Mouse (Mus musculus) embryonic fibroblast, embryonic 13.5 days (primary cell): ENCODE measurements around the gene Cbarp. TPM values are rescaled to one million over a fixed set of nuclear protein-coding genes. Genes with fewer than 3 reads are reported as not detected.

ENCODE experiments used
- H3K27ac ChIP-seq: 2 replicates; pipeline ENCODE4 v1.5.1; 2012; ENCODE audit warnings: low read length, control low read depth, inconsistent platforms; ENCODE audit not compliant: insufficient read depth
- H3K4me1 ChIP-seq: 2 replicates; pipeline ENCODE4 v1.6.1; 2011; ENCODE audit warnings: low read length; ENCODE audit not compliant: control insufficient read depth, insufficient read depth
- H3K4me3 ChIP-seq: 2 replicates; pipeline ENCODE4 v1.5.1; 2011; ENCODE audit warnings: mild to moderate bottlenecking, control low read depth, low read length; ENCODE audit not compliant: insufficient read depth
- CTCF ChIP-seq: IDR thresholded peaks from 2 replicates; pipeline ENCODE4 v1.5.1; 2011; ENCODE audit warnings: mild to moderate bottlenecking, control low read depth, low read length, moderate library complexity, borderline replicate concordance; ENCODE audit not compliant: insufficient read depth
- POLR2A ChIP-seq: IDR thresholded peaks from 2 replicates; pipeline ENCODE4 v1.6.1; 2011; ENCODE audit warnings: low read depth, mild to moderate bottlenecking, control low read depth, low read length, moderate library complexity
- polyA plus RNA-seq: library from polyadenylated mRNA; stranded (reverse); fragments of >200 nt; gene quantifications from 2 replicates; pipeline ENCODE4 v1.2.4, GENCODE M21; 2011; ENCODE audit warnings: low read depth; ENCODE audit not compliant: missing spikeins, insufficient read length

Gene Cbarp
- polyA plus RNA-seq, 1 experiment, result 28.4 TPM

GRCm38 (mm10) chr10:80131952-80132350 lies 8.7 kb downstream of the Cbarp start:
- TF ChIP-seq POLR2A, result no peak
- no peak for TF ChIP-seq CTCF
- Histone ChIP-seq H3K4me3 (no peak overlapping the region), H3K27ac (no peak overlapping the region), H3K4me1 (no peaks in the 10 kb centered on the region)

- no peaks in the 10 kb centered on the region for H3K4me1 ChIP-seq
- no peak overlapping the region for H3K4me3 ChIP-seq
- H3K27ac ChIP-seq, result no peak overlapping the region
- TF ChIP-seq POLR2A (peak; percentile 18; the same call in 1 of the 2 replicates), CTCF (no peak)
Observed at GRCm38 (mm10) chr10:80131316-80131951, 9.2 kb downstream of the Cbarp start.

GRCm38 (mm10) chr10:80130403-80131031 lies 10.1 kb downstream of the Cbarp start:
- Histone ChIP-seq H3K27ac (no peak overlapping the region), H3K4me3 (no peak overlapping the region)

GRCm38 (mm10) chr10:80129846-80130245 lies 10.8 kb downstream of the Cbarp start:
- H3K27ac ChIP-seq, result no peak overlapping the region
- H3K4me1 ChIP-seq, result no peaks in the 10 kb centered on the region
- no peak overlapping the region for H3K4me3 ChIP-seq
- TF ChIP-seq POLR2A (no peak), CTCF (no peak)

More at GRCm38 (mm10) chr10:80130403-80131031, 10.1 kb downstream of the Cbarp start:
- no peaks in the 10 kb centered on the region for H3K4me1 ChIP-seq
- TF ChIP-seq POLR2A (no peak; the same call in 1 of the 2 replicates), CTCF (no peak)

- TF ChIP-seq POLR2A (no peak), CTCF (no peak)
- no peak overlapping the region for H3K4me3 ChIP-seq
- H3K27ac ChIP-seq, result no peak overlapping the region
- no peaks in the 10 kb centered on the region for H3K4me1 ChIP-seq
Observed at GRCm38 (mm10) chr10:80127920-80128319, 12.7 kb downstream of the Cbarp start.

- no peak overlapping the region for H3K4me3 ChIP-seq
- no peaks in the 10 kb centered on the region for H3K4me1 ChIP-seq
- H3K27ac ChIP-seq, result no peak overlapping the region
- no peak for TF ChIP-seq POLR2A
- no peak for TF ChIP-seq CTCF
Observed at GRCm38 (mm10) chr10:80123932-80124562, 16.6 kb downstream of the Cbarp start.

GRCm38 (mm10) chr10:80121639-80122038 lies 19.0 kb downstream of the Cbarp start:
- H3K4me1 ChIP-seq, result peaks cover 5% of the 10 kb centered on the region; the same call in 1 of the 2 replicates
- no peak overlapping the region for H3K27ac ChIP-seq
- TF ChIP-seq CTCF, result no peak
- TF ChIP-seq POLR2A, result no peak
- H3K4me3 ChIP-seq, result no peak overlapping the region

- Histone ChIP-seq H3K27ac (no peak overlapping the region), H3K4me3 (no peak overlapping the region), H3K4me1 (peaks cover 5% of the 10 kb centered on the region; the same call in 1 of the 2 replicates)
- TF ChIP-seq POLR2A (no peak), CTCF (no peak)
Observed at GRCm38 (mm10) chr10:80120146-80120545, 20.5 kb downstream of the Cbarp start.

GRCm38 (mm10) chr10:80118552-80118951 lies 22.1 kb downstream of the Cbarp start:
- H3K4me1 ChIP-seq, result peaks cover 5% of the 10 kb centered on the region; the same call in 1 of the 2 replicates
- TF ChIP-seq POLR2A (no peak), CTCF (no peak)
- no peak overlapping the region for H3K4me3 ChIP-seq
- H3K27ac ChIP-seq, result no peak overlapping the region

- Histone ChIP-seq H3K4me1 (peaks cover 5% of the 10 kb centered on the region; the same call in 1 of the 2 replicates), H3K4me3 (peak overlapping the region; percentile 72), H3K27ac (no peak overlapping the region)
- TF ChIP-seq POLR2A (no peak), CTCF (no peak)
Observed at GRCm38 (mm10) chr10:80117736-80118135, 22.9 kb downstream of the Cbarp start.
